Mouse (Mus musculus) forebrain, embryonic 11.5 days (tissue): Measurements from ENCODE around the gene Palm2. TPM values are rescaled to one million over a fixed set of nuclear protein-coding genes. Genes with fewer than 3 reads are reported as not detected.

ENCODE experiments used
- ATAC-seq: fragments of 200-750 bp; cut with Nextera tagmentation; replicated peaks from 2 replicates; pipeline ENCODE4 v1.8.0; 2017; ENCODE audit warnings: moderate TSS enrichment; ENCODE audit not compliant: low FRiP score
- DNase-seq: peaks from one replicate; pipeline ENCODE4 v3.0.0-alpha.2; 2017; ENCODE audit warnings: low spot score
- H3K27ac ChIP-seq: fragments of 300-500 bp; sonication (generic); 2 replicates; pipeline ENCODE4 v1.5.1; 2014; ENCODE audit warnings: low read depth, low read length
- H3K27me3 ChIP-seq: fragments of 300-500 bp; sonication (generic); 2 replicates; pipeline ENCODE4 v1.6.1; 2014; ENCODE audit warnings: mild to moderate bottlenecking, low read length, mixed read lengths; ENCODE audit not compliant: control insufficient read depth, insufficient read depth
- H3K36me3 ChIP-seq: fragments of 300-500 bp; sonication (generic); 2 replicates; pipeline ENCODE4 v1.6.1; 2014; ENCODE audit warnings: mild to moderate bottlenecking, low read length, moderate library complexity, mixed read lengths; ENCODE audit not compliant: control insufficient read depth, insufficient read depth
- H3K4me1 ChIP-seq: fragments of 300-500 bp; sonication (generic); replicated peaks from 2 replicates; pipeline ENCODE4 v1.6.1; 2014; ENCODE audit warnings: low read length, mixed read lengths; ENCODE audit not compliant: control insufficient read depth, insufficient read depth
- H3K4me2 ChIP-seq: fragments of 300-500 bp; sonication (generic); 2 replicates; pipeline ENCODE4 v1.6.1; 2014; ENCODE audit warnings: low read depth, mild to moderate bottlenecking, low read length, moderate library complexity, mixed read lengths; ENCODE audit not compliant: severe bottlenecking
- H3K4me3 ChIP-seq: fragments of 300-500 bp; sonication (generic); 2 replicates; pipeline ENCODE4 v1.5.1; 2014; ENCODE audit warnings: low read depth, low read length
- H3K9ac ChIP-seq: fragments of 300-500 bp; sonication (generic); 2 replicates; pipeline ENCODE4 v1.6.1; 2014; ENCODE audit warnings: low read length
- H3K9me3 ChIP-seq: fragments of 300-500 bp; sonication (generic); 2 replicates; pipeline ENCODE4 v1.6.1; 2016; ENCODE audit warnings: low read length, mixed read lengths; ENCODE audit not compliant: control insufficient read depth
- WGBS: fragments of 180-500 bp; shearing (Covaris S2); extraction: QIAGEN DNeasy Blood & Tissue Kit; methylation state at CpG from one replicate; pipeline ENCODE4 v1.1.7; 2014; 5-methylcytosine and 5-hydroxymethylcytosine counted together
- polyA plus RNA-seq: library from polyadenylated mRNA; unstranded; fragments of >200 nt; fragmentation: Nextera tagmentation; extraction: Ambion mirVana; gene quantifications from 2 replicates; pipeline ENCODE4 v1.2.1, GENCODE M21; 2014

Palm2 gene
- polyA plus RNA-seq, 1 experiment from 2014 or later = 3.5 TPM

- no peaks in the 10 kb centered on the region for H3K36me3 ChIP-seq
- WGBS = 92% methylated on average over 1 of the region's 1 CpGs
- H3K27me3 ChIP-seq = no peaks in the 10 kb centered on the region
- DNase-seq (no peak), ATAC-seq (no peak)
- H3K27ac ChIP-seq = no peak overlapping the region
- no peaks in the 10 kb centered on the region for H3K4me1 ChIP-seq
- H3K4me2 ChIP-seq = no peak overlapping the region
- no peak overlapping the region for H3K4me3 ChIP-seq
- no peak overlapping the region for H3K9ac ChIP-seq
- H3K9me3 ChIP-seq = no peaks in the 10 kb centered on the region
Observed at GRCm38 (mm10) chr4:57625306-57625705, 191.3 kb downstream of the Palm2 start.

- DNase-seq (no peak), ATAC-seq (no peak)
- no peak overlapping the region for H3K9ac ChIP-seq
- no peaks in the 10 kb centered on the region for H3K4me1 ChIP-seq
- WGBS = 76% methylated on average over 1 of the region's 1 CpGs
- H3K4me3 ChIP-seq = no peak overlapping the region
- H3K4me2 ChIP-seq = no peak overlapping the region
- no peaks in the 10 kb centered on the region for H3K27me3 ChIP-seq
- H3K27ac ChIP-seq = no peak overlapping the region
- H3K36me3 ChIP-seq = no peaks in the 10 kb centered on the region
- no peaks in the 10 kb centered on the region for H3K9me3 ChIP-seq
Observed at GRCm38 (mm10) chr4:57625756-57626155, 191.7 kb downstream of the Palm2 start.

- H3K4me2 ChIP-seq = no peak overlapping the region
- no peaks in the 10 kb centered on the region for H3K27me3 ChIP-seq
- no peak overlapping the region for H3K4me3 ChIP-seq
- no peaks in the 10 kb centered on the region for H3K36me3 ChIP-seq
- ATAC-seq (no peak), DNase-seq (no peak)
- no peaks in the 10 kb centered on the region for H3K9me3 ChIP-seq
- no peak overlapping the region for H3K9ac ChIP-seq
- WGBS = 91% methylated on average over 5 of the region's 5 CpGs
- H3K4me1 ChIP-seq = no peaks in the 10 kb centered on the region
- H3K27ac ChIP-seq = no peak overlapping the region
Observed at GRCm38 (mm10) chr4:57626921-57627320, 192.9 kb downstream of the Palm2 start.

GRCm38 (mm10) chr4:57632386-57632785 lies 198.3 kb downstream of the Palm2 start:
- no peaks in the 10 kb centered on the region for H3K27me3 ChIP-seq
- H3K27ac ChIP-seq = no peak overlapping the region
- no peak overlapping the region for H3K4me3 ChIP-seq
- no peaks in the 10 kb centered on the region for H3K36me3 ChIP-seq
- ATAC-seq (no peak), DNase-seq (no peak)
- H3K4me1 ChIP-seq = peaks cover 2% of the 10 kb centered on the region; the same call in 1 of the 2 replicates
- H3K4me2 ChIP-seq = no peak overlapping the region
- no peaks in the 10 kb centered on the region for H3K9me3 ChIP-seq
- WGBS = 88% methylated on average over 5 of the region's 5 CpGs
- no peak overlapping the region for H3K9ac ChIP-seq

GRCm38 (mm10) chr4:57633052-57633451 lies 199.0 kb downstream of the Palm2 start:
- DNase-seq = no peak
- no peaks in the 10 kb centered on the region for H3K27me3 ChIP-seq
- H3K9me3 ChIP-seq = no peaks in the 10 kb centered on the region
- no peak overlapping the region for H3K9ac ChIP-seq
- H3K36me3 ChIP-seq = no peaks in the 10 kb centered on the region
- WGBS = 90% methylated on average over 7 of the region's 7 CpGs
- H3K4me3 ChIP-seq = no peak overlapping the region
- ATAC-seq = no peak
- H3K4me2 ChIP-seq = no peak overlapping the region
- H3K27ac ChIP-seq = no peak overlapping the region
- peaks cover 2% of the 10 kb centered on the region; the same call in 1 of the 2 replicates for H3K4me1 ChIP-seq

- no peak for ATAC-seq
- H3K27ac ChIP-seq = no peak overlapping the region
- H3K27me3 ChIP-seq = no peaks in the 10 kb centered on the region
- 50% methylated on average over 1 of the region's 1 CpGs for WGBS
- no peak overlapping the region for H3K4me2 ChIP-seq
- H3K9me3 ChIP-seq = no peaks in the 10 kb centered on the region
- no peak overlapping the region for H3K4me3 ChIP-seq
- no peaks in the 10 kb centered on the region for H3K36me3 ChIP-seq
- DNase-seq = no peak
- H3K4me1 ChIP-seq = peaks cover 4% of the 10 kb centered on the region; the same call in 1 of the 2 replicates
- H3K9ac ChIP-seq = no peak overlapping the region
Observed at GRCm38 (mm10) chr4:57634956-57635355, 200.9 kb downstream of the Palm2 start.

GRCm38 (mm10) chr4:57636782-57637482 lies 202.9 kb downstream of the Palm2 start:
- Histone ChIP-seq H3K4me1 (peaks cover 4% of the 10 kb centered on the region; the same call in 1 of the 2 replicates), H3K27ac (no peak overlapping the region), H3K9me3 (no peaks in the 10 kb centered on the region), H3K27me3 (no peaks in the 10 kb centered on the region), H3K4me2 (no peak overlapping the region), H3K36me3 (no peaks in the 10 kb centered on the region), H3K9ac (no peak overlapping the region), H3K4me3 (no peak overlapping the region)
- ATAC-seq (no peak), DNase-seq (no peak)
- WGBS = 76% methylated on average over 9 of the region's 9 CpGs

GRCm38 (mm10) chr4:57637636-57638386 lies 203.8 kb downstream of the Palm2 start:
- ATAC-seq = no peak
- H3K4me2 ChIP-seq = peak overlapping the region; percentile 50
- H3K36me3 ChIP-seq = no peaks in the 10 kb centered on the region
- H3K9ac ChIP-seq = peak overlapping the region; percentile 30; the same call in 1 of the 2 replicates
- WGBS = 37% methylated on average over 24 of the region's 24 CpGs
- H3K27ac ChIP-seq = no peak overlapping the region
- H3K4me1 ChIP-seq = peaks cover 4% of the 10 kb centered on the region; the same call in 1 of the 2 replicates
- no peaks in the 10 kb centered on the region for H3K9me3 ChIP-seq
- H3K4me3 ChIP-seq = peak overlapping the region; percentile 24; the same call in 1 of the 2 replicates
- no peak for DNase-seq
- no peaks in the 10 kb centered on the region for H3K27me3 ChIP-seq
